Mouse (Mus musculus) ES-E14 (cell line): Measurements from ENCODE around the gene Six3. TPM values are rescaled to one million over a fixed set of nuclear protein-coding genes. Genes with fewer than 3 reads are reported as not detected.

Experiments used
- DNase-seq: peaks from one replicate; pipeline ENCODE4 v3.0.0-alpha.2; 2013; ENCODE audit warnings: low read depth, low spot score
- H3K27ac ChIP-seq: 2 replicates; pipeline ENCODE4 v1.5.1; 2012; ENCODE audit warnings: low read depth, mild to moderate bottlenecking, low read length, moderate library complexity, mixed read lengths; ENCODE audit not compliant: poor library complexity, insufficient read depth, severe bottlenecking
- H3K36me3 ChIP-seq: 2 replicates; pipeline ENCODE4 v1.6.1; 2012; ENCODE audit warnings: mild to moderate bottlenecking, low read length, moderate library complexity, mixed read lengths; ENCODE audit not compliant: control insufficient read depth, poor library complexity, insufficient read depth, severe bottlenecking
- H3K4me1 ChIP-seq, 2 experiments: fragments of 150-350 bp in 1 of 2; sonication (generic) in 1 of 2; 2 replicates each; pipeline ENCODE4 v1.6.1; 2012; ENCODE audit warnings: low read length in 2 of 2, mild to moderate bottlenecking in 1 of 2, mixed read lengths in 1 of 2; ENCODE audit not compliant: control insufficient read depth in 2 of 2, insufficient read depth in 2 of 2, poor library complexity in 1 of 2
- H3K4me3 ChIP-seq, 2 experiments: fragments of 150-350 bp in 1 of 2; sonication (generic) in 1 of 2; 2 replicates each; pipeline ENCODE4 v1.5.1; 2012; ENCODE audit warnings: low read length in 2 of 2, low read depth in 1 of 2, mild to moderate bottlenecking in 1 of 2, mixed read lengths in 1 of 2; ENCODE audit not compliant: insufficient read depth in 1 of 2, poor library complexity in 1 of 2, severe bottlenecking in 1 of 2
- H3K9ac ChIP-seq: 2 replicates; pipeline ENCODE4 v1.6.1; 2012; ENCODE audit warnings: low read depth, mild to moderate bottlenecking, low read length, mixed read lengths; ENCODE audit not compliant: poor library complexity, insufficient read depth, severe bottlenecking
- H3K9me3 ChIP-seq: fragments of 150-350 bp; sonication (generic); 2 replicates; pipeline ENCODE4 v1.6.1; 2012; ENCODE audit warnings: low read depth, mild to moderate bottlenecking, low read length; ENCODE audit not compliant: control insufficient read depth, insufficient read depth
- CHD2 ChIP-seq: IDR thresholded peaks from 2 replicates; pipeline ENCODE4 v1.6.1; 2014; ENCODE audit warnings: mild to moderate bottlenecking, low read depth, low read length, inconsistent platforms
- HCFC1 ChIP-seq: IDR thresholded peaks from 2 replicates; pipeline ENCODE4 v1.6.1; 2012; ENCODE audit warnings: low read length, inconsistent platforms, borderline replicate concordance; ENCODE audit not compliant: insufficient read depth
- MAFK ChIP-seq: IDR thresholded peaks from 2 replicates; pipeline ENCODE4 v1.6.1; 2014; ENCODE audit warnings: mild to moderate bottlenecking, low read depth, low read length, inconsistent platforms; ENCODE audit not compliant: insufficient read depth
- ZC3H11A ChIP-seq: IDR thresholded peaks from 2 replicates; pipeline ENCODE4 v1.6.1; 2012; ENCODE audit warnings: low read depth, mild to moderate bottlenecking, inconsistent platforms, low read length, borderline replicate concordance
- ZNF384 ChIP-seq: IDR thresholded peaks from 2 replicates; pipeline ENCODE4 v1.6.1; 2012; ENCODE audit warnings: low read depth, low read length, inconsistent platforms
- in situ Hi-C, 2 experiments: fragments of 600-800 bp; cut with MboI; formaldehyde crosslinking; loops; one replicate each; pipeline ENCODE4 v1.15.1; 2025; ENCODE audit warnings: low sequenced_read_pairs in 2 of 2, inconsistent platforms in 1 of 2; ENCODE audit not compliant: unreplicated experiment in 2 of 2
- total RNA-seq: library from RNA; depleted of rRNA; stranded (reverse); fragments of 300-350 nt; gene quantifications from 2 replicates; pipeline ENCODE4 v1.2.3, GENCODE M21; 2012

Gene Six3
- total RNA-seq, 1 experiment, result not detected

DNA sequence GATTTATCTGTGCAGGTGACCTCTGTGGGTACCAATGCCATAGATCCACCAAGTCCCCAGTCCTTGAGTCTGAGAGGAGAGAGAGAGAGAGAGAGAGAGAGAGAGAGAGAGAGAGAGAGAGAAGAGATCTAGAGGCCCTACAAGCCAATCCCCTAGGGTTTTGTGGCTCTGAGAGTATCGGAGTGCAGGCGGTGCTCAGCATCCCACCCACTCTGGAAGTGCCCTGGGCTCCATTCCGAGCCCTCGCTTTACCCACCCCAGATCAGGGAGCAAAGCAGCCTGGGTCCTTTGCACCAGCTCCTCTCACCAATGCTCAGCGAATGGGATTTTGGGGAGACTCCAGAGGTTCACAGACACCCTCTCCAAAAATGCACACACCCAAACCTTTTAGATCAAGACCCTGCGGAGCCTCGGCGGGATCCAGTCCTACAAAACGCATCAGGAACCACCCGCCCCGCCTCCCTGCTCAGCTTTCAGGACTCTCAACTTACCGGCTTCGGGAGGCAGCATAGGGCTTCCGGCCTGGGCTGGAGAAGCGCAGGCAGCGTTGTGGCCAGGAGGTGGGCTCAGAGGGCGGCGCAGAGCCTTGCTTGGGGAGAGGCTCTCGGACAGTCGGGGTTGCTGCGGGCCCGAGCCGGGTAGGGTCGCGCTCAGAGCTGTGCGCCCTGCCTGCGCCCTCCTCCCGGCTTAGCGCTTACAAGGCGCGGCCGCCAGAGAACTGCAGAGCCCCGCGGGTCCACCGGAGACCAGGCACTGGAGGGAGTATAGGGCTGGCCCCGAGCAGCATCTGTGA, 4.4 kb downstream of the Six3 start:
- no peak for TF ChIP-seq ZNF384
- TF ChIP-seq ZC3H11A, result no peak
- TF ChIP-seq HCFC1, result no peak
- TF ChIP-seq CHD2, result no peak
- TF ChIP-seq MAFK, result no peak
- peak overlapping the region; percentile 24 to 46 for H3K4me3 ChIP-seq
- H3K9me3 ChIP-seq, result no peaks in the 10 kb centered on the region
- no peaks in the 10 kb centered on the region for H3K36me3 ChIP-seq
- in situ Hi-C loops, result loop anchor here in 1 of 2 experiments (5.0 kb wide), 2 partner anchors 70 to 130 kb away; partner anchors contain the start of gene Six2
- H3K9ac ChIP-seq, result no peak overlapping the region
- no peak for DNase-seq
- H3K4me1 ChIP-seq, result peaks cover 0 to 10% of the 10 kb centered on the region in 2 experiments; a peak in 2 of 4 replicates
- no peak overlapping the region for H3K27ac ChIP-seq

DNA sequence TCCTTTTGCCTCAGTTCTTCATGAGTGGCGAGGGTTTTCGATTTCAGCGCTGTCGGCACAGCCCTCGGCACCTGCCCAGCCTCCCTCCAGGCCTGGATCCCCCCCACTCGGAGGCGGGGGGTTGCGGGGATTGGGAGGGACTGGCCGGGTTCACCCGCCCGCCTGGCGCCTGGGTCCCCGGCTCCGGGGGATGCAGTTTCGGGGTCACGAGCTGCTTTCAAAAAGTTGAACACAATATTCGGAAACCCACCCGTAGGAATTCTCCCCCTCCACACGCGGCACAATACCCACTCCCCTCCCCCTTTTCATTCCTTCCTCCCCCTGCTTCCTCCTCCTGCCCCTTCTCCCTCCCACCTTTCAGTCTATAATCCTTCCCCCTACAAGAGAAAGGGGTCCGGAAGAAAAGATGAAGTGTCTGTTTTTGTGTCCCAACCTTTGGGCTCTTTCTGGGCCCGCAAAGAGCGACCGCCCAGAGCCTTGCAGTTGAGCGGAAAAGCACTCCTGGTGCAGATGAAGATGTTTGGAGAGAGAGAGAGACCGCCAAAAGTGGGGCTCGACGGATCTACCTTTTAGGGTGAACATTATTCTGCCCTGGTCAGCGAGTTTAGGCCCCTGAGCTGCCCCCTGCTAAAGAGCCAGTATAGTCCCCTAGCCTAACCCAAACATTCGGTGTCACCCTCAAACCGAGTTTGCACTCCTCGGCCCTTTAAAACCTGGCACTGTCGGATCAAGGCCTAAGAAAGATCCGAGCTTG, 5.1 kb downstream of the Six3 start:
- in situ Hi-C loops, result loop anchor here in 1 of 2 experiments (5.0 kb wide), 2 partner anchors 69 to 131 kb away; partner anchors contain the start of gene Six2
- Histone ChIP-seq H3K4me3 (peak overlapping the region; percentile 24 to 46), H3K9me3 (no peaks in the 10 kb centered on the region), H3K27ac (no peak overlapping the region), H3K36me3 (no peaks in the 10 kb centered on the region), H3K4me1 (peaks cover 0 to 12% of the 10 kb centered on the region in 2 experiments; a peak in 2 of 4 replicates), H3K9ac (no peak overlapping the region)
- DNase-seq, result no peak
- TF ChIP-seq MAFK (no peak), ZNF384 (no peak), HCFC1 (no peak), CHD2 (no peak), ZC3H11A (no peak)

DNA sequence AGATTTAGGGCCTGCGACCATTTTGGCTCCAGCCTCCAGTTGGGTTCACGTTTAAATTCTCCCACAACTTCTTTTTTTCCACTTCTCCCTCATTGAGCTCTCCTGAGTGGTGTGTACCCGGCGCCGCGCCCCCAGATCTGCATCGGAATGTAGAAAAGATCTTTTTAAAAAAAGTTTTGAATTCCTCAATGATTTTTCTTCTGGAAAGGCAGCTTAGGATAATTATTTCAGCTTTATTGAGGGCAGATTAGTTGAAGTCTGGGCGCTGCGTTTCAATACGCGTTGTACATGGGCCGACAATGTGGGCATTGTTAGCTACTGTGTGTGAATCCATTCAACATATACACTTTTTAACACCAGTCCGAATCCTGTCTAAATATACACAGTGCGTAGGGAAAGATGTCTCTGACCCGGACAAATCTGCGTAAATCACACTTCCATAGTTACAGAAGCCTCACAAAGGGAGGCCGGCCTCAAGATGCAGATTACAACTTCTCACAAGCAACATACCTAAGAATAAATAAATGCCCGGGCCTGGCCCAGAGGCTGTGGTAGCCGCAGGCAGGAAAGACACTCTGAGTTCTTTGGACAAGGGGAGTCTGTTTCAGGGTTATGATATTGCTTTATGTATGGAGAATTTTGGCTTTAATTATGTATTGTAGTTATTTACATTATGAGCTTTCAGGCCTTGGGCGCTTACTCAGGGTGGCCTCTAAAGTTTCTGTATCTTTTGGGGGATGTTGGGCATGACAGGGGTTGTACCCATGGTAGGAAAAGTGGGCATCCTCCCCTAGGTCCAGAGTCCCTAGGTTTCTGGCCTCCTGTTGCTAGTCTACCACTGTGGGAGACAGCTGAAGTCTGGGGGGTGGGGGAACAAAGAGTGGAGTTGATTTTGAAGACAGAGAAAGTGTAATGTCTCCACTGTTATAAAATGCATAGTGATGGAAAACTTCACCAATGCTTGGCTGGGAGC, 6.0 kb downstream of the Six3 start:
- in situ Hi-C loops, result loop anchor here in 1 of 2 experiments (5.0 kb wide), 2 partner anchors 68 to 132 kb away; partner anchors contain the start of gene Six2
- Histone ChIP-seq H3K4me3 (no peak overlapping the region), H3K9me3 (no peaks in the 10 kb centered on the region), H3K4me1 (peaks cover 0 to 15% of the 10 kb centered on the region in 2 experiments; a peak in 2 of 4 replicates), H3K27ac (no peak overlapping the region), H3K36me3 (no peaks in the 10 kb centered on the region), H3K9ac (no peak overlapping the region)
- DNase-seq, result no peak
- no peak for TF ChIP-seq MAFK
- no peak for TF ChIP-seq ZC3H11A
- TF ChIP-seq HCFC1, result no peak
- no peak for TF ChIP-seq CHD2
- no peak for TF ChIP-seq ZNF384

DNA sequence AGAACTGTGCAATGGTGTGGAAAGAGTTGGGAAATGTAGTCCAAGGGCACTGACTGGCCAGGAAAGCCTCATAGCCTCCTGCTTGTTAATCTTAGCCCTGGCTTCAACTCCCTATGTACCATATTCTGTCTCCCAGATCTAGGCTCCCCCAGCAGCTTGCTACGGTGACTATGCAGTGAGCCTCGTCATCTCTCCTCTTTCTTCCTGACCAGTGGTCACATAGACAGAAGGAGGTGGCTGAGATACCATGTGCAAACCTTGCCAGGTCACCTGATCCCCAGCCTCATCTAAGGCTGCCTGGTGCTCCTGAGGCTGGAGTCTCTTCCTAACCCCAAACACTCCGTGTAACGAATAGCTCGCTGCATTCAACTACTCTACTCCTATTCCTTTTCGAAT, 6.7 kb downstream of the Six3 start:
- H3K4me1 ChIP-seq, result peaks cover 0 to 11% of the 10 kb centered on the region in 2 experiments; a peak in 2 of 4 replicates
- no peak overlapping the region for H3K9ac ChIP-seq
- H3K36me3 ChIP-seq, result no peaks in the 10 kb centered on the region
- TF ChIP-seq CHD2 (no peak), ZC3H11A (no peak), MAFK (no peak), HCFC1 (no peak), ZNF384 (no peak)
- H3K4me3 ChIP-seq, result no peak overlapping the region
- in situ Hi-C loops, result no loop called here
- H3K27ac ChIP-seq, result no peak overlapping the region
- no peak for DNase-seq
- no peaks in the 10 kb centered on the region for H3K9me3 ChIP-seq
